In genomic region chr14:48657241-48657640, GRCm38 (mm10) we compare ENCODE assay signal across 32 mouse cellular contexts. TPM values are rescaled to one million over a fixed set of nuclear protein-coding genes. Genes with fewer than 3 reads are reported as not detected.
A peak's percentile ranks its signal among the peaks of the same experiment; 100 is the strongest.
DNase-seq lines count a peak whose midpoint lies in the region; ATAC-seq lines count a peak whose summit lies in the region.
"Had no signal": no experiment of that assay in that cellular context is flagged by ENCODE, and none has a peak within 500 bp of the region (broad histone marks: within the 10 kb centered on the region; RNA-seq: fewer than 3 reads in every experiment).

No protein-coding gene starts in this region.

- no peak overlapping the region for H3K9ac ChIP-seq in forebrain, embryonic 11.5 days (ENCODE audit: low read length)
- H3K9ac ChIP-seq in midbrain, embryonic 13.5 days (replicated peaks), result peak overlapping the region; percentile 32; the same call in 1 of the 2 replicates
- no peak overlapping the region for H3K9ac ChIP-seq in midbrain, embryonic 16.5 days (ENCODE audit: low read depth, low read length)
- H3K9ac ChIP-seq: forebrain, embryonic 13.5 days; forebrain, postnatal 0 days; heart, embryonic 12.5 days; heart, embryonic 15.5 days; hindbrain, embryonic 14.5 days had no signal

- H3K4me3 ChIP-seq in forebrain, embryonic 10.5 days, result peak overlapping the region; percentile 4; the same call in 1 of the 2 replicates
- H3K4me3 ChIP-seq in forebrain, embryonic 11.5 days (ENCODE audit: low read depth, low read length), result no peak overlapping the region
- peak overlapping the region; percentile 97 for H3K4me3 ChIP-seq in midbrain, embryonic 10.5 days
- peak overlapping the region; percentile 69 for H3K4me3 ChIP-seq in midbrain, embryonic 13.5 days (replicated peaks)
- H3K4me3 ChIP-seq in midbrain, embryonic 16.5 days (ENCODE audit: low read depth, low read length), result peak overlapping the region; percentile 5; the same call in 1 of the 2 replicates
- H3K4me3 ChIP-seq: forebrain, embryonic 13.5 days; gastrocnemius, adult 2 months; heart, embryonic 12.5 days; heart, embryonic 15.5 days had no signal

- ATAC-seq in forebrain, embryonic 11.5 days (replicated peaks; ENCODE audit: low FRiP score), result no peak
- ATAC-seq in midbrain, embryonic 13.5 days, result no peak
- no peak for ATAC-seq in midbrain, embryonic 16.5 days
- ATAC-seq: forebrain, embryonic 13.5 days; forebrain, postnatal 0 days; hindbrain, postnatal 0 days; inflammation-experienced regulatory T-cells, adult 6 months; intestine, embryonic 16.5 days; Patski had no signal

- H3K27ac ChIP-seq in forebrain, embryonic 10.5 days, result no peak overlapping the region
- no peak overlapping the region for H3K27ac ChIP-seq in forebrain, embryonic 11.5 days (ENCODE audit: low read depth, low read length)
- no peak overlapping the region; the same call in 1 of the 2 replicates for H3K27ac ChIP-seq in midbrain, embryonic 10.5 days (replicated peaks)
- peak overlapping the region; percentile 30; the same call in 1 of the 2 replicates for H3K27ac ChIP-seq in midbrain, embryonic 13.5 days
- H3K27ac ChIP-seq in midbrain, embryonic 16.5 days (ENCODE audit: low read length), result no peak overlapping the region
- H3K27ac ChIP-seq: forebrain, embryonic 13.5 days; gastrocnemius, adult 2 months; heart, embryonic 15.5 days; hindbrain, embryonic 14.5 days; hindbrain, postnatal 0 days had no signal

- no peak for DNase-seq in forebrain, embryonic 10.5 days (ENCODE audit: extremely low spot score, low spot score)
- DNase-seq in forebrain, embryonic 11.5 days (ENCODE audit: low spot score), result no peak
- no peak for DNase-seq in midbrain, embryonic 10.5 days (ENCODE audit: low spot score)
- no peak for DNase-seq in cerebellum, postnatal 4 days (ENCODE audit: low spot score in 2 of 2)
- DNase-seq in left cerebral cortex, postnatal 4 days, result no peak
- no peak for DNase-seq in kidney, adult 11 months
- DNase-seq: adrenal gland, postnatal 25 days; B cell, adult 2 months; cerebellum, adult 18-20 months; cerebellum, adult 9-10 months; cerebellum, postnatal 14 days; forebrain, postnatal 0 days; gastrocnemius, adult 2 months; gastrocnemius, postnatal 14 days; heart, adult 11 months; heart, postnatal 10 days; heart, postnatal 4 days had no signal

- 79% methylated on average over 6 of the region's 6 CpGs for WGBS in forebrain, embryonic 10.5 days
- 75% methylated on average over 6 of the region's 6 CpGs for WGBS in forebrain, embryonic 11.5 days
- WGBS in midbrain, embryonic 10.5 days, result 71% methylated on average over 6 of the region's 6 CpGs
- WGBS in midbrain, embryonic 13.5 days, result 50% methylated on average over 6 of the region's 6 CpGs
- 45% methylated on average over 6 of the region's 6 CpGs for WGBS in midbrain, embryonic 16.5 days

- intact Hi-C loops in left cerebral cortex, postnatal 4 days (cut with DNase I), result loop anchor here (10.0 kb wide), 1 partner anchor 212 kb away; the partner anchor contains the start of gene Tmem260

- H3K4me2 ChIP-seq in forebrain, embryonic 11.5 days (ENCODE audit: low read depth, low read length, severe bottlenecking), result no peak overlapping the region
- peak overlapping the region; percentile 74 for H3K4me2 ChIP-seq in midbrain, embryonic 13.5 days (replicated peaks)
- H3K4me2 ChIP-seq in midbrain, embryonic 16.5 days (ENCODE audit: low read length), result peak overlapping the region; percentile 27
- H3K4me2 ChIP-seq: forebrain, embryonic 13.5 days; heart, embryonic 12.5 days; heart, embryonic 15.5 days had no signal

- peaks cover 51% of the 10 kb centered on the region for H3K36me3 ChIP-seq in forebrain, embryonic 10.5 days (replicated peaks)
- no peaks in the 10 kb centered on the region for H3K36me3 ChIP-seq in forebrain, embryonic 11.5 days (ENCODE audit: control insufficient read depth, insufficient read depth, low read length)
- peaks cover 69% of the 10 kb centered on the region for H3K36me3 ChIP-seq in midbrain, embryonic 10.5 days
- peaks cover 5% of the 10 kb centered on the region; the same call in 1 of the 2 replicates for H3K36me3 ChIP-seq in midbrain, embryonic 13.5 days
- no peaks in the 10 kb centered on the region for H3K36me3 ChIP-seq in midbrain, embryonic 16.5 days (ENCODE audit: control insufficient read depth, insufficient read depth, low read length)
- H3K36me3 ChIP-seq: G1E; heart, embryonic 12.5 days; heart, embryonic 15.5 days had no signal

- peaks cover 100% of the 10 kb centered on the region for H3K27me3 ChIP-seq in forebrain, embryonic 10.5 days (ENCODE audit: poor library complexity, severe bottlenecking)
- peaks cover 70% of the 10 kb centered on the region for H3K27me3 ChIP-seq in forebrain, embryonic 11.5 days (ENCODE audit: control insufficient read depth, insufficient read depth, low read length)
- H3K27me3 ChIP-seq in midbrain, embryonic 10.5 days (ENCODE audit: low read depth, poor library complexity, severe bottlenecking), result peaks cover 100% of the 10 kb centered on the region
- H3K27me3 ChIP-seq in midbrain, embryonic 13.5 days, result peaks cover 68% of the 10 kb centered on the region
- peaks cover 39% of the 10 kb centered on the region for H3K27me3 ChIP-seq in midbrain, embryonic 16.5 days (ENCODE audit: control insufficient read depth, insufficient read depth, low read depth, low read length)
- H3K27me3 ChIP-seq: CH12.LX had no signal

- peaks cover 84% of the 10 kb centered on the region for H3K4me1 ChIP-seq in forebrain, embryonic 10.5 days
- peaks cover 19% of the 10 kb centered on the region; the same call in 1 of the 2 replicates for H3K4me1 ChIP-seq in forebrain, embryonic 11.5 days (replicated peaks; ENCODE audit: control insufficient read depth, insufficient read depth, low read length)
- peaks cover 98% of the 10 kb centered on the region for H3K4me1 ChIP-seq in midbrain, embryonic 10.5 days
- peaks cover 88% of the 10 kb centered on the region for H3K4me1 ChIP-seq in midbrain, embryonic 13.5 days (replicated peaks)
- peaks cover 6% of the 10 kb centered on the region for H3K4me1 ChIP-seq in midbrain, embryonic 16.5 days (ENCODE audit: control insufficient read depth, insufficient read depth, low read length)

- H3K9me3 ChIP-seq in forebrain, embryonic 10.5 days, result no peaks in the 10 kb centered on the region
- H3K9me3 ChIP-seq in forebrain, embryonic 11.5 days (ENCODE audit: control insufficient read depth, low read length), result no peaks in the 10 kb centered on the region
- no peaks in the 10 kb centered on the region for H3K9me3 ChIP-seq in midbrain, embryonic 10.5 days (replicated peaks)
- no peaks in the 10 kb centered on the region for H3K9me3 ChIP-seq in midbrain, embryonic 13.5 days
- H3K9me3 ChIP-seq in midbrain, embryonic 16.5 days (replicated peaks; ENCODE audit: control insufficient read depth, low read length, poor library complexity, severe bottlenecking), result no peaks in the 10 kb centered on the region
- H3K9me3 ChIP-seq: forebrain, embryonic 13.5 days; G1E; heart, embryonic 12.5 days; heart, embryonic 15.5 days had no signal

RNA-seq across cellular contexts. Expression of gene Otx2, which starts 16.4 kb away (rescaled TPM):
- 59.1 and 68.9 TPM in 2 replicates for polyA plus RNA-seq in forebrain, embryonic 10.5 days (2016; fragmentation: Nextera tagmentation; extraction: Ambion mirVana)
- 73.3 and 78.7 TPM in 2 replicates for polyA plus RNA-seq in forebrain, embryonic 11.5 days (2014; fragmentation: Nextera tagmentation; extraction: Ambion mirVana)
- polyA plus RNA-seq in midbrain, embryonic 10.5 days (2016; fragmentation: Nextera tagmentation; extraction: Ambion mirVana), result 149 and 169 TPM in 2 replicates
- 133 and 155 TPM in 2 replicates for polyA plus RNA-seq in midbrain, embryonic 13.5 days (2015; fragmentation: Nextera tagmentation; extraction: Ambion mirVana)
- 69.3 and 79.5 TPM in 2 replicates for polyA plus RNA-seq in midbrain, embryonic 16.5 days (2015; fragmentation: Nextera tagmentation; extraction: Ambion mirVana)
- under 1 TPM; 0.36 to 0.64 TPM for total RNA-seq in left cerebral cortex, postnatal 4 days (2021)
- total RNA-seq: adrenal gland, adult 18-20 months; adrenal gland, postnatal 25 days; CH12.LX; common myeloid progenitor, adult 5-6 weeks; gastrocnemius, adult 2 months; gastrocnemius, postnatal 14 days; gastrocnemius, postnatal 4 days; heart, postnatal 10 days; heart, postnatal 4 days had no signal
- polyA plus RNA-seq: G1E; heart, embryonic 15.5 days; inflammation-experienced regulatory T-cells, adult 6 months; intestine, embryonic 16.5 days; Patski had no signal
